Mouse (Mus musculus) liver, adult 2 months (tissue): ENCODE data around the gene G0s2.

Experiments
- CTCF ChIP-seq: fragments of 200-500 bp; IDR thresholded peaks from 2 replicates; pipeline ENCODE4 v1.5.1; 2011; ENCODE audit warnings: low read depth, low read length, control low read depth
- POLR2A ChIP-seq: fragments of 200-500 bp; IDR thresholded peaks from 2 replicates; pipeline ENCODE4 v1.6.1; 2011; ENCODE audit warnings: low read length, control low read depth; ENCODE audit not compliant: insufficient read depth; ENCODE audit errors: extremely low read depth

DNA sequence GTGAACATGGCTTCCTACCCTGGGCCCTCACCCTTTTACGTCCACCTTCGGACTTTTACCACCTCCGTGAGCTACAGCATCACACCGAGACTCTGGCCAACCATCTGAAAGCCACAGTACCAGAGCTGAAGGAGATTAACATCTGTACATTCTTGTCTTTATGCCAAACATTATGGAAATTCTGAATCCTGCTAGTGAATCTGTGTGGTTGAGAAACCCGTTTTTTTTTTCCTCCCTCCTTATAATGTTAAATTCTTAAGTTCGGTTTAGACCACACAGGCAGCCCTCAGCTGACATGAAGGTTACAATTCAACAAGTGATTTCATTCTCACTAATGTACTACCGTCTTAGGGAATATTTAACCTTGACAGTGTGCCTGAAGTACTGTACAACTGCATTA is 38.1 kb downstream of the G0s2 start:
- TF ChIP-seq CTCF, result no peak
- no peak for TF ChIP-seq POLR2A
